Mouse (Mus musculus) megakaryocyte, embryonic 14.5 days (primary cell): Measurements from ENCODE around the gene Spon1.

Experiments used
- FLI1 ChIP-seq: IDR thresholded peaks from 2 replicates; pipeline ENCODE4 v1.6.1; 2012; ENCODE audit warnings: low read length, inconsistent platforms, mixed read lengths
- GATA1 ChIP-seq: IDR thresholded peaks from 3 replicates; pipeline ENCODE4 v1.6.1; 2012; ENCODE audit warnings: mixed read lengths, low read length, inconsistent platforms, borderline replicate concordance

DNA sequence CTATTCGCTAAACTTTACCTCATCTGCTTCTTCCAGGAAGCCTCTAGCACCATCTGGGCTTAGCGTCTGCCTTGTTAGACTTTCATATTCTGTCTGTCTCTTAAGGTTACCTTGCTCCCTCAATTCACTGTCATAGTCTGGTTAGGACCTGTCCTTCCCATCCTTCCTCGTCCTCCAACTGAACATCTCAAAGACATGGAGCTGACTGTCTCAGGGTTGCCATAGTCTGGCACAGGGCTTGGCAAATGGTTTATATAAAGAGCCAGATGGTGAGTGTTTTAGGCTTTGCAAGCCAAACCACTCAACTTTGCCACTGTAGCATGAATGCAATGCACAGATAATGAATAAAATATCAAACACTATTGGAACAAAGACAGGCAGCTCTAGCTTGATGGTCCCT is 153.1 kb downstream of the Spon1 start:
- TF ChIP-seq GATA1 (no peak), FLI1 (no peak)
